Mouse (Mus musculus): ENCODE results near the gene Sertad3. TPM values are rescaled to one million over a fixed set of nuclear protein-coding genes. Genes with fewer than 3 reads are reported as not detected.

Gene Sertad3
- 10 to 100 TPM in 1 of 2 experiments, 1 to 10 TPM in 1; 9.0 to 10.0 TPM for total RNA-seq (2021)
- long read RNA-seq, experiment 1, transcript Sertad3-201 (2 exons, 1,329 nt) = major isoform, 9 of 11 reads
- long read RNA-seq, experiment 1, partial matches to known transcripts = 2 of 11 reads
- long read RNA-seq, experiment 1, other reads (novel, unspliced or antisense) = 0 of 11 reads
- long read RNA-seq, experiment 2, transcript Sertad3-201 (2 exons, 1,329 nt) = major isoform, 6 of 10 reads
- long read RNA-seq, experiment 2, partial matches to known transcripts = 0 of 10 reads
- long read RNA-seq, experiment 2, other reads (novel, unspliced or antisense) = 4 of 10 reads

GRCm38 (mm10) chr7:27473156-27473834 lies at the start of gene Sertad3:
Sertad3 (plus strand) TSS chr7:27473768.
- intact Hi-C loops (cut with DNase I; ENCODE audit: low total_unique reads) = loop anchor here (10.0 kb wide), 1 partner anchor 52 kb away; the partner anchor contains the start of gene Hipk4

GRCm38 (mm10) chr7:27427387-27427786 lies 46.2 kb upstream of the Sertad3 start:
- no peak for DNase-seq
- intact Hi-C loops (cut with DNase I; ENCODE audit: low total_unique reads) = loop anchor here (10.0 kb wide), 1 partner anchor 97 kb away; the partner anchor contains the start of gene Hipk4

More at GRCm38 (mm10) chr7:27473156-27473834, at the start of gene Sertad3:
- DNase-seq = peak; percentile 100

GRCm38 (mm10) chr7:27428002-27428401 lies 45.6 kb upstream of the Sertad3 start:
- DNase-seq = no peak
- intact Hi-C loops (cut with DNase I; ENCODE audit: low total_unique reads) = loop anchor here (10.0 kb wide), 1 partner anchor 97 kb away; the partner anchor contains the start of gene Hipk4

- intact Hi-C loops (cut with DNase I; ENCODE audit: low total_unique reads) = loop anchor here (10.0 kb wide), 1 partner anchor 96 kb away; the partner anchor contains the start of gene Hipk4
Observed at GRCm38 (mm10) chr7:27429135-27429534, 44.4 kb upstream of the Sertad3 start.

GRCm38 (mm10) chr7:27433349-27433748 lies 40.2 kb upstream of the Sertad3 start:
- no peak for DNase-seq
- intact Hi-C loops (cut with DNase I; ENCODE audit: low total_unique reads) = no loop called here

More at GRCm38 (mm10) chr7:27429135-27429534, 44.4 kb upstream of the Sertad3 start:
- no peak for DNase-seq

- DNase-seq = no peak
- intact Hi-C loops (cut with DNase I; ENCODE audit: low total_unique reads) = no loop called here
Observed at GRCm38 (mm10) chr7:27433794-27434193, 39.8 kb upstream of the Sertad3 start.

GRCm38 (mm10) chr7:27437544-27437943 lies 36.0 kb upstream of the Sertad3 start:
- no peak for DNase-seq
- intact Hi-C loops (cut with DNase I; ENCODE audit: low total_unique reads) = no loop called here

GRCm38 (mm10) chr7:27440014-27440413 lies 33.6 kb upstream of the Sertad3 start:
- intact Hi-C loops (cut with DNase I; ENCODE audit: low total_unique reads) = no loop called here
- DNase-seq = no peak

- intact Hi-C loops (cut with DNase I; ENCODE audit: low total_unique reads) = no loop called here
- peak; percentile 7 for DNase-seq
Observed at GRCm38 (mm10) chr7:27446051-27446450, 27.5 kb upstream of the Sertad3 start.

- intact Hi-C loops (cut with DNase I; ENCODE audit: low total_unique reads) = no loop called here
- DNase-seq = peak; percentile 11
Observed at GRCm38 (mm10) chr7:27446521-27447418, 26.8 kb upstream of the Sertad3 start.

- intact Hi-C loops (cut with DNase I; ENCODE audit: low total_unique reads) = no loop called here
- DNase-seq = peak; percentile 98
Observed at GRCm38 (mm10) chr7:27447419-27448286, 25.9 kb upstream of the Sertad3 start, which contains the start of the genes Sptbn4 and Blvrb. Sptbn4 (minus strand) TSS chr7:27447686. Blvrb (plus strand) TSS chr7:27447978.

GRCm38 (mm10) chr7:27448421-27449206 lies 25.0 kb upstream of the Sertad3 start:
- intact Hi-C loops (cut with DNase I; ENCODE audit: low total_unique reads) = no loop called here
- DNase-seq = no peak

- intact Hi-C loops (cut with DNase I; ENCODE audit: low total_unique reads) = no loop called here
- DNase-seq = peak; percentile 61
Observed at GRCm38 (mm10) chr7:27449256-27449862, 24.2 kb upstream of the Sertad3 start.

GRCm38 (mm10) chr7:27451359-27451758 lies 22.2 kb upstream of the Sertad3 start:
- intact Hi-C loops (cut with DNase I; ENCODE audit: low total_unique reads) = no loop called here
- DNase-seq = no peak

- no peak for DNase-seq
- intact Hi-C loops (cut with DNase I; ENCODE audit: low total_unique reads) = no loop called here
Observed at GRCm38 (mm10) chr7:27452206-27452770, 21.3 kb upstream of the Sertad3 start.

GRCm38 (mm10) chr7:27454461-27455121 lies 19.0 kb upstream of the Sertad3 start:
- intact Hi-C loops (cut with DNase I; ENCODE audit: low total_unique reads) = no loop called here

GRCm38 (mm10) chr7:27455273-27455672 lies 18.3 kb upstream of the Sertad3 start:
- no peak for DNase-seq
- intact Hi-C loops (cut with DNase I; ENCODE audit: low total_unique reads) = no loop called here

More at GRCm38 (mm10) chr7:27454461-27455121, 19.0 kb upstream of the Sertad3 start:
- DNase-seq = no peak

All from gastrocnemius, postnatal 14 days (tissue).